In the genomic region with DNA sequence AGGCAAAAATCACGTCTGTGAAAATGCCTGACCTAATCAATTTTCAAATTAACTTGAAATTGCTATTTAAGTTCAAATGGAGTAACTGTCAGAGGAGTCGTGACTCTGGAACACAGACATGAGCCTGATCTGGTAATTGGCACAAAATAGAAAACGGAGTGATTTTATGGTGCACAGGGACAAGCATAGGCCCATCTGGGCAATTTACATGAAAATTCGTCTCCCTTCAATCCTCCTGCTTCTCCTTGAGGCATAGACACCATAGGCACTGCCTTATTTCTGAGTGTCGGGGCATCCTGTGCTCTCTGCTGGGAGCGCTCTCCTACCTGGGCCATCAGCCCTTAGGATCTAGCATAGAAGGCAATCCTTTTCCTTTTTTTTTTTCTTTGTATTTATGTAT, we compare ENCODE assay signal across 26 mouse cellular contexts.
DNase-seq lines count a peak whose midpoint lies in the region; ATAC-seq lines count a peak whose summit lies in the region.
"Had no signal": no experiment of that assay in that cellular context is flagged by ENCODE, and none has a peak within 500 bp of the region (broad histone marks: within the 10 kb centered on the region; RNA-seq: fewer than 3 reads in every experiment).

No protein-coding gene starts in this region.

- no peaks in the 10 kb centered on the region for H3K27me3 ChIP-seq in forebrain, embryonic 12.5 days
- H3K27me3 ChIP-seq in forebrain, embryonic 11.5 days (ENCODE audit: control insufficient read depth, insufficient read depth, low read length): no peaks in the 10 kb centered on the region
- no peaks in the 10 kb centered on the region for H3K27me3 ChIP-seq in midbrain, embryonic 13.5 days
- H3K27me3 ChIP-seq in midbrain, embryonic 16.5 days (ENCODE audit: control insufficient read depth, insufficient read depth, low read depth, low read length): no peaks in the 10 kb centered on the region
- H3K27me3 ChIP-seq in hindbrain, embryonic 14.5 days (ENCODE audit: control insufficient read depth, insufficient read depth, low read length): no peaks in the 10 kb centered on the region
- H3K27me3 ChIP-seq in neural tube, embryonic 13.5 days: no peaks in the 10 kb centered on the region
- H3K27me3 ChIP-seq: CH12.LX; embryonic facial prominence, embryonic 13.5 days; liver, embryonic 15.5 days; lung, embryonic 15.5 days; stomach, embryonic 15.5 days had no signal

- no peak overlapping the region for H3K4me2 ChIP-seq in forebrain, embryonic 12.5 days
- no peak overlapping the region for H3K4me2 ChIP-seq in forebrain, embryonic 11.5 days (ENCODE audit: low read depth, low read length, severe bottlenecking)
- no peak overlapping the region for H3K4me2 ChIP-seq in midbrain, embryonic 13.5 days (replicated peaks)
- H3K4me2 ChIP-seq in midbrain, embryonic 16.5 days (ENCODE audit: low read length): no peak overlapping the region
- H3K4me2 ChIP-seq in hindbrain, embryonic 14.5 days (replicated peaks): no peak overlapping the region
- H3K4me2 ChIP-seq in neural tube, embryonic 13.5 days: no peak overlapping the region
- H3K4me2 ChIP-seq: liver, embryonic 15.5 days; lung, embryonic 15.5 days; stomach, embryonic 15.5 days had no signal

- H3K4me1 ChIP-seq in forebrain, embryonic 12.5 days: no peaks in the 10 kb centered on the region
- no peaks in the 10 kb centered on the region for H3K4me1 ChIP-seq in forebrain, embryonic 11.5 days (replicated peaks; ENCODE audit: control insufficient read depth, insufficient read depth, low read length)
- H3K4me1 ChIP-seq in midbrain, embryonic 13.5 days (replicated peaks): peaks cover 6% of the 10 kb centered on the region; the same call in 1 of the 2 replicates
- peaks cover 7% of the 10 kb centered on the region; the same call in 1 of the 2 replicates for H3K4me1 ChIP-seq in midbrain, embryonic 16.5 days (ENCODE audit: control insufficient read depth, insufficient read depth, low read length)
- H3K4me1 ChIP-seq in hindbrain, embryonic 14.5 days (replicated peaks; ENCODE audit: control insufficient read depth, insufficient read depth, low read length): peaks cover 21% of the 10 kb centered on the region
- H3K4me1 ChIP-seq in neural tube, embryonic 13.5 days (replicated peaks): peaks cover 21% of the 10 kb centered on the region
- H3K4me1 ChIP-seq: forebrain, embryonic 10.5 days; liver, embryonic 15.5 days had no signal

- WGBS in forebrain, embryonic 12.5 days: 87% methylated on average over 6 of the region's 6 CpGs
- WGBS in forebrain, embryonic 11.5 days: 85% methylated on average over 6 of the region's 6 CpGs
- WGBS in midbrain, embryonic 13.5 days: 71% methylated on average over 6 of the region's 6 CpGs
- 57% methylated on average over 6 of the region's 6 CpGs for WGBS in midbrain, embryonic 16.5 days
- WGBS in hindbrain, embryonic 14.5 days: 47% methylated on average over 6 of the region's 6 CpGs
- 42% methylated on average over 6 of the region's 6 CpGs for WGBS in neural tube, embryonic 13.5 days

- no peak overlapping the region for H3K27ac ChIP-seq in forebrain, embryonic 12.5 days
- no peak overlapping the region for H3K27ac ChIP-seq in forebrain, embryonic 11.5 days (ENCODE audit: low read depth, low read length)
- H3K27ac ChIP-seq in midbrain, embryonic 13.5 days: no peak overlapping the region
- H3K27ac ChIP-seq in midbrain, embryonic 16.5 days (ENCODE audit: low read length): no peak overlapping the region
- H3K27ac ChIP-seq in hindbrain, embryonic 14.5 days: peak overlapping the region; percentile 15; the same call in 1 of the 2 replicates
- H3K27ac ChIP-seq in neural tube, embryonic 13.5 days (replicated peaks): peak overlapping the region; percentile 74
- H3K27ac ChIP-seq: embryonic facial prominence, embryonic 13.5 days; forebrain, embryonic 10.5 days; liver, embryonic 15.5 days had no signal

- peak; percentile 60; the same call in 1 of the 2 replicates for ATAC-seq in forebrain, embryonic 12.5 days (ENCODE audit: low FRiP score)
- ATAC-seq in forebrain, embryonic 11.5 days (replicated peaks; ENCODE audit: low FRiP score): no peak
- ATAC-seq in midbrain, embryonic 13.5 days: peak; percentile 50
- ATAC-seq in midbrain, embryonic 16.5 days: no peak
- ATAC-seq in hindbrain, embryonic 14.5 days (ENCODE audit: low FRiP score): peak; percentile 65; the same call in 1 of the 2 replicates
- ATAC-seq in neural tube, embryonic 13.5 days (ENCODE audit: low read depth): peak; percentile 63; the same call in 1 of the 2 replicates
- ATAC-seq: intestine, postnatal 0 days had no signal

- no peaks in the 10 kb centered on the region for H3K36me3 ChIP-seq in forebrain, embryonic 12.5 days (replicated peaks)
- no peaks in the 10 kb centered on the region for H3K36me3 ChIP-seq in forebrain, embryonic 11.5 days (ENCODE audit: control insufficient read depth, insufficient read depth, low read length)
- H3K36me3 ChIP-seq in midbrain, embryonic 13.5 days: no peaks in the 10 kb centered on the region
- H3K36me3 ChIP-seq in midbrain, embryonic 16.5 days (ENCODE audit: control insufficient read depth, insufficient read depth, low read length): no peaks in the 10 kb centered on the region
- no peaks in the 10 kb centered on the region for H3K36me3 ChIP-seq in hindbrain, embryonic 14.5 days (replicated peaks; ENCODE audit: control insufficient read depth, insufficient read depth)
- H3K36me3 ChIP-seq in neural tube, embryonic 13.5 days: no peaks in the 10 kb centered on the region
- H3K36me3 ChIP-seq: embryonic facial prominence, embryonic 13.5 days; forebrain, embryonic 10.5 days; liver, embryonic 15.5 days; lung, embryonic 15.5 days; stomach, embryonic 15.5 days had no signal

- DNase-seq in forebrain, embryonic 11.5 days (ENCODE audit: low spot score): no peak
- no peak for DNase-seq in hindbrain, embryonic 14.5 days (ENCODE audit: low spot score)
- no peak for DNase-seq in cerebellum, postnatal 10 days
- DNase-seq in heart, postnatal 4 days: no peak
- DNase-seq: adrenal gland, adult 8-10 months; cerebellum, adult 8-10 months; cerebellum, postnatal 36 days; forebrain, postnatal 0 days; gastrocnemius, postnatal 10 days; heart, postnatal 14 days; kidney, adult 9 months; kidney, postnatal 10 days; layer of hippocampus, adult 9-11 months; liver; thymus, postnatal 14 days had no signal

- no peaks in the 10 kb centered on the region for H3K9me3 ChIP-seq in forebrain, embryonic 12.5 days
- no peaks in the 10 kb centered on the region for H3K9me3 ChIP-seq in forebrain, embryonic 11.5 days (ENCODE audit: control insufficient read depth, low read length)
- H3K9me3 ChIP-seq in midbrain, embryonic 13.5 days: no peaks in the 10 kb centered on the region
- H3K9me3 ChIP-seq in midbrain, embryonic 16.5 days (replicated peaks; ENCODE audit: control insufficient read depth, low read length, poor library complexity, severe bottlenecking): no peaks in the 10 kb centered on the region
- no peaks in the 10 kb centered on the region for H3K9me3 ChIP-seq in hindbrain, embryonic 14.5 days (ENCODE audit: control insufficient read depth, low read length)
- no peaks in the 10 kb centered on the region for H3K9me3 ChIP-seq in neural tube, embryonic 13.5 days
- H3K9me3 ChIP-seq: embryonic facial prominence, embryonic 13.5 days; liver, embryonic 15.5 days; lung, embryonic 15.5 days; stomach, embryonic 15.5 days had no signal

- no peak overlapping the region for H3K4me3 ChIP-seq in forebrain, embryonic 12.5 days (replicated peaks)
- no peak overlapping the region for H3K4me3 ChIP-seq in forebrain, embryonic 11.5 days (ENCODE audit: low read depth, low read length)
- no peak overlapping the region for H3K4me3 ChIP-seq in midbrain, embryonic 13.5 days (replicated peaks)
- H3K4me3 ChIP-seq in midbrain, embryonic 16.5 days (ENCODE audit: low read depth, low read length): no peak overlapping the region
- H3K4me3 ChIP-seq in hindbrain, embryonic 14.5 days (replicated peaks; ENCODE audit: low read length): no peak overlapping the region
- no peak overlapping the region for H3K4me3 ChIP-seq in neural tube, embryonic 13.5 days
- H3K4me3 ChIP-seq: embryonic facial prominence, embryonic 13.5 days; forebrain, embryonic 10.5 days; liver, embryonic 15.5 days; lung, embryonic 15.5 days; stomach, embryonic 15.5 days had no signal

- H3K9ac ChIP-seq in forebrain, embryonic 12.5 days: no peak overlapping the region
- H3K9ac ChIP-seq in forebrain, embryonic 11.5 days (ENCODE audit: low read length): no peak overlapping the region
- H3K9ac ChIP-seq in midbrain, embryonic 13.5 days (replicated peaks): no peak overlapping the region
- H3K9ac ChIP-seq in midbrain, embryonic 16.5 days (ENCODE audit: low read depth, low read length): no peak overlapping the region
- H3K9ac ChIP-seq in hindbrain, embryonic 14.5 days: no peak overlapping the region
- H3K9ac ChIP-seq in neural tube, embryonic 13.5 days: no peak overlapping the region
- H3K9ac ChIP-seq: embryonic facial prominence, embryonic 13.5 days; forebrain, postnatal 0 days; liver, embryonic 15.5 days; lung, embryonic 15.5 days; stomach, embryonic 15.5 days had no signal

Comparison
In these comparisons a context has a peak if more than half of its experiments do, and no peak if none do; other contexts are left out.
1. ATAC-seq: peak in forebrain, embryonic 12.5 days (single experiment), midbrain, embryonic 13.5 days (single experiment), hindbrain, embryonic 14.5 days (single experiment) and neural tube, embryonic 13.5 days (single experiment); none in forebrain, embryonic 11.5 days (single experiment) and midbrain, embryonic 16.5 days (single experiment).
2. H3K27ac ChIP-seq: peak in hindbrain, embryonic 14.5 days (single experiment) and neural tube, embryonic 13.5 days (single experiment); none in forebrain, embryonic 12.5 days (single experiment), forebrain, embryonic 11.5 days (single experiment), midbrain, embryonic 13.5 days (single experiment) and midbrain, embryonic 16.5 days (single experiment).